Mouse (Mus musculus) MEL (cell line): ENCODE results near the gene Shroom2. TPM values are rescaled to one million over a fixed set of nuclear protein-coding genes. Genes with fewer than 3 reads are reported as not detected.

ENCODE experiments used
- DNase-seq: peaks from one replicate; pipeline ENCODE4 v3.0.0; 2011; ENCODE audit warnings: low read depth, low spot score
- H3K27ac ChIP-seq: 2 replicates; pipeline ENCODE4 v1.5.1; 2012; ENCODE audit warnings: low read depth, mild to moderate bottlenecking, control low read depth, low read length, moderate library complexity; ENCODE audit not compliant: control insufficient read depth
- H3K27me3 ChIP-seq, 2 experiments: fragments of 150-350 bp in 1 of 2; sonication (generic) in 1 of 2; 2 replicates each; pipeline ENCODE4 v1.6.1; 2012; ENCODE audit warnings: low read length in 2 of 2, mild to moderate bottlenecking in 2 of 2, improper control_type of control experiment in 1 of 2, moderate library complexity in 1 of 2; ENCODE audit not compliant: insufficient read depth in 2 of 2, control insufficient read depth in 1 of 2
- H3K36me3 ChIP-seq, 2 experiments: 2 replicates each; pipeline ENCODE4 v1.6.1; 2012 to 2014; ENCODE audit warnings: low read length in 2 of 2, improper control_type of control experiment in 1 of 2, inconsistent platforms in 1 of 2, mild to moderate bottlenecking in 1 of 2; ENCODE audit not compliant: insufficient read depth in 2 of 2, control insufficient read depth in 1 of 2
- H3K4me1 ChIP-seq, 2 experiments: fragments of 150-350 bp in 1 of 2; sonication (generic) in 1 of 2; 2 replicates each; pipeline ENCODE4 v1.6.1; 2012; ENCODE audit warnings: low read length in 2 of 2, improper control_type of control experiment in 1 of 2, mild to moderate bottlenecking in 1 of 2; ENCODE audit not compliant: insufficient read depth in 2 of 2, control insufficient read depth in 1 of 2
- H3K4me3 ChIP-seq, 2 experiments: fragments of 150-350 bp in 1 of 2; sonication (generic) in 1 of 2; 2 replicates each; pipeline ENCODE4 v1.5.1; 2012; ENCODE audit warnings: low read depth in 2 of 2, low read length in 2 of 2, mild to moderate bottlenecking in 2 of 2, moderate library complexity in 2 of 2, control low read depth in 1 of 2, improper control_type of control experiment in 1 of 2; ENCODE audit not compliant: control insufficient read depth in 1 of 2, insufficient read depth in 1 of 2
- H3K79me2 ChIP-seq: 2 replicates; pipeline ENCODE4 v1.6.1; 2012; ENCODE audit warnings: mild to moderate bottlenecking, low read length, moderate library complexity; ENCODE audit not compliant: control insufficient read depth, poor library complexity, insufficient read depth
- H3K9ac ChIP-seq: 2 replicates; pipeline ENCODE4 v1.6.1; 2012; ENCODE audit warnings: low read depth, mild to moderate bottlenecking, control low read depth, low read length, moderate library complexity; ENCODE audit not compliant: control insufficient read depth, poor library complexity, severe bottlenecking
- H3K9me3 ChIP-seq: fragments of 150-350 bp; sonication (generic); replicated peaks from 2 replicates; pipeline ENCODE4 v1.6.1; 2012; ENCODE audit warnings: mild to moderate bottlenecking, low read length, improper control_type of control experiment, moderate library complexity; ENCODE audit not compliant: insufficient read depth
- CHD2 ChIP-seq: IDR thresholded peaks from 2 replicates; pipeline ENCODE4 v1.6.1; 2011; ENCODE audit warnings: low read length, improper control_type of control experiment
- E2F4 ChIP-seq: IDR thresholded peaks from 2 replicates; pipeline ENCODE4 v1.6.1; 2011; ENCODE audit warnings: low read depth, low read length, improper control_type of control experiment, borderline replicate concordance
- GABPA ChIP-seq: IDR thresholded peaks from 2 replicates; pipeline ENCODE4 v1.6.1; 2012; ENCODE audit warnings: low read depth, mild to moderate bottlenecking, inconsistent platforms, low read length, improper control_type of control experiment, moderate library complexity
- KAT2A ChIP-seq: conservative IDR thresholded peaks from 2 replicates; pipeline ENCODE4 v1.6.1; 2012; ENCODE audit warnings: low read depth, low read length, improper control_type of control experiment, inconsistent platforms
- MAFK ChIP-seq: IDR thresholded peaks from 2 replicates; pipeline ENCODE4 v1.6.1; 2011; ENCODE audit warnings: low read depth, mild to moderate bottlenecking, low read length, improper control_type of control experiment, borderline replicate concordance
- MAX ChIP-seq: IDR thresholded peaks from 2 replicates; pipeline ENCODE4 v1.6.1; 2011; ENCODE audit warnings: low read length, improper control_type of control experiment
- MEF2A ChIP-seq: IDR thresholded peaks from 2 replicates; pipeline ENCODE4 v1.6.1; 2014; ENCODE audit warnings: low read depth, mild to moderate bottlenecking, inconsistent platforms, low read length, improper control_type of control experiment; ENCODE audit not compliant: poor library complexity, insufficient replicate concordance, severe bottlenecking; ENCODE audit errors: extremely low read depth
- MYB ChIP-seq: IDR thresholded peaks from 2 replicates; pipeline ENCODE4 v1.6.1; 2011; ENCODE audit warnings: mild to moderate bottlenecking, low read depth, low read length, improper control_type of control experiment
- NRF1 ChIP-seq: IDR thresholded peaks from 2 replicates; pipeline ENCODE4 v1.6.1; 2014; ENCODE audit warnings: low read depth, mild to moderate bottlenecking, inconsistent platforms, low read length, improper control_type of control experiment, moderate library complexity; ENCODE audit not compliant: poor library complexity, insufficient read depth, severe bottlenecking
- POLR2A ChIP-seq, 2 experiments: IDR thresholded peaks; 2 replicates each; pipeline ENCODE4 v1.6.1; 2011 to 2012; ENCODE audit warnings: low read length in 2 of 2, mild to moderate bottlenecking in 2 of 2, control low read depth in 1 of 2, improper control_type of control experiment in 1 of 2, low read depth in 1 of 2, moderate library complexity in 1 of 2; ENCODE audit not compliant: control insufficient read depth in 1 of 2, insufficient read depth in 1 of 2, poor library complexity in 1 of 2
- SMC3 ChIP-seq: IDR thresholded peaks from 2 replicates; pipeline ENCODE4 v1.6.1; 2011; ENCODE audit warnings: low read depth, low read length, improper control_type of control experiment
- TAL1 ChIP-seq: IDR thresholded peaks from 2 replicates; pipeline ENCODE4 v1.6.1; 2012; ENCODE audit warnings: mild to moderate bottlenecking, inconsistent platforms, low read length, moderate library complexity, mixed read lengths
- TBP ChIP-seq: IDR thresholded peaks from 2 replicates; pipeline ENCODE4 v1.8.0; 2011; ENCODE audit warnings: low read depth, low read length, improper control_type of control experiment
- TCF12 ChIP-seq: IDR thresholded peaks from 2 replicates; pipeline ENCODE4 v1.6.1; 2014; ENCODE audit warnings: low read depth, mild to moderate bottlenecking, inconsistent platforms, low read length, improper control_type of control experiment, moderate library complexity
- USF2 ChIP-seq, 2 experiments: IDR thresholded peaks; 2 replicates each; pipeline ENCODE4 v1.6.1; 2011 to 2012; ENCODE audit warnings: improper control_type of control experiment in 2 of 2, low read length in 2 of 2, borderline replicate concordance in 1 of 2, inconsistent platforms in 1 of 2, low read depth in 1 of 2, mild to moderate bottlenecking in 1 of 2; ENCODE audit not compliant: insufficient read depth in 1 of 2
- ZC3H11A ChIP-seq: IDR thresholded peaks from 2 replicates; pipeline ENCODE4 v1.6.1; 2012; ENCODE audit warnings: low read depth, mild to moderate bottlenecking, inconsistent platforms, low read length, improper control_type of control experiment
- ZMIZ1 ChIP-seq: IDR thresholded peaks from 2 replicates; pipeline ENCODE4 v1.6.1; 2012; ENCODE audit warnings: low read depth, mild to moderate bottlenecking, inconsistent platforms, low read length, improper control_type of control experiment, moderate library complexity
- ZNF384 ChIP-seq: IDR thresholded peaks from 2 replicates; pipeline ENCODE4 v1.6.1; 2012; ENCODE audit warnings: low read depth, mild to moderate bottlenecking, inconsistent platforms, low read length, improper control_type of control experiment
- polyA plus RNA-seq, 2 experiments: library from polyadenylated mRNA; stranded (reverse) in 1 of 2; unstranded in 1 of 2; fragments of >175 nt in 1 of 2; fragments of >200 nt in 1 of 2; gene quantifications; 2 replicates each; pipeline versions ENCODE4 v1.2.1 to v1.2.4; 2012; ENCODE audit warnings: low replicate concordance in 2 of 2, low read depth in 1 of 2; ENCODE audit not compliant: insufficient read length in 2 of 2, insufficient read depth in 1 of 2, missing spikeins in 1 of 2
- total RNA-seq: library from RNA; depleted of rRNA; stranded (reverse); fragments of 300-350 nt; gene quantifications from 2 replicates; pipeline ENCODE4 v1.2.3, GENCODE M21; 2012

Shroom2 gene
- total and polyA plus RNA-seq, 3 experiments, result not detected

GRCm38 (mm10) chrX:152635397-152635796 lies 133.9 kb downstream of the Shroom2 start:
- H3K4me1 ChIP-seq, result no peaks in the 10 kb centered on the region
- H3K27me3 ChIP-seq, result no peaks in the 10 kb centered on the region
- TF ChIP-seq TBP (no peak), MAX (no peak), ZC3H11A (no peak), MAFK (no peak), TCF12 (no peak), USF2 (IDR thresholded peaks at IDR 0.05; ENCODE audit: borderline replicate concordance in 1 of 2, insufficient read depth in 1 of 2, low read depth in 1 of 2, low read length in 2 of 2) (no peak), SMC3 (no peak), KAT2A (no peak)
- H3K9ac ChIP-seq, result no peak overlapping the region
- no peak overlapping the region for H3K27ac ChIP-seq
- no peaks in the 10 kb centered on the region for H3K9me3 ChIP-seq
- H3K36me3 ChIP-seq, result no peaks in the 10 kb centered on the region
- no peak for DNase-seq
- H3K79me2 ChIP-seq, result no peaks in the 10 kb centered on the region
- no peak overlapping the region for H3K4me3 ChIP-seq

GRCm38 (mm10) chrX:152621407-152621806 lies 147.9 kb downstream of the Shroom2 start:
- H3K9ac ChIP-seq, result no peak overlapping the region
- TF ChIP-seq ZC3H11A (no peak), ZMIZ1 (no peak), E2F4 (no peak), NRF1 (no peak)
- H3K27me3 ChIP-seq, result no peaks in the 10 kb centered on the region
- DNase-seq, result no peak
- H3K9me3 ChIP-seq, result no peaks in the 10 kb centered on the region
- no peaks in the 10 kb centered on the region for H3K79me2 ChIP-seq
- H3K4me3 ChIP-seq, result no peak overlapping the region
- no peaks in the 10 kb centered on the region for H3K4me1 ChIP-seq
- H3K27ac ChIP-seq, result no peak overlapping the region
- H3K36me3 ChIP-seq, result no peaks in the 10 kb centered on the region

- Histone ChIP-seq H3K36me3 (no peaks in the 10 kb centered on the region), H3K27me3 (no peaks in the 10 kb centered on the region), H3K9me3 (no peaks in the 10 kb centered on the region), H3K4me3 (no peak overlapping the region), H3K9ac (no peak overlapping the region), H3K79me2 (no peaks in the 10 kb centered on the region), H3K4me1 (no peaks in the 10 kb centered on the region), H3K27ac (no peak overlapping the region)
- DNase-seq, result no peak
- TF ChIP-seq TCF12, result no peak
- TF ChIP-seq MEF2A, result no peak
- no peak for TF ChIP-seq POLR2A (IDR thresholded peaks at IDR 0.05; ENCODE audit: control insufficient read depth in 1 of 2, insufficient read depth in 1 of 2, low read depth in 1 of 2, low read length in 2 of 2, poor library complexity in 1 of 2)
- no peak for TF ChIP-seq SMC3
- no peak for TF ChIP-seq TBP
- no peak for TF ChIP-seq GABPA
- TF ChIP-seq ZNF384, result no peak
- TF ChIP-seq MAX, result no peak
- no peak for TF ChIP-seq CHD2
- no peak for TF ChIP-seq USF2 (IDR thresholded peaks at IDR 0.05; ENCODE audit: borderline replicate concordance in 1 of 2, insufficient read depth in 1 of 2, low read depth in 1 of 2, low read length in 2 of 2)
- no peak for TF ChIP-seq MYB
- TF ChIP-seq TAL1, result no peak
These were observed 148.3 kb downstream of the Shroom2 start for GRCm38 (mm10) chrX:152620917-152621316.
